Mouse (Mus musculus): ENCODE measurements around the gene Cdc40.

The Cdc40 gene

GRCm38 (mm10) chr10:40882831-40883643 is at the start of gene Cdc40, which contains the start of gene Wasf1:
TSS of gene Cdc40 (minus strand) at chr10:40883311.
TSS of gene Wasf1 (plus strand) at chr10:40883475.
- peak; percentile 99 for DNase-seq

GRCm38 (mm10) chr10:40919464-40919863 is 36.4 kb upstream of the Cdc40 start:
- no peak for DNase-seq

GRCm38 (mm10) chr10:40918669-40919440 is 35.7 kb upstream of the Cdc40 start:
- no peak for DNase-seq

GRCm38 (mm10) chr10:40915240-40915639 is 32.1 kb upstream of the Cdc40 start:
- DNase-seq: peak; percentile 46

GRCm38 (mm10) chr10:40910811-40911210 is 27.7 kb upstream of the Cdc40 start:
- DNase-seq: no peak

GRCm38 (mm10) chr10:40908580-40908979 is 25.5 kb upstream of the Cdc40 start:
- DNase-seq: no peak

- no peak for DNase-seq
Observed at GRCm38 (mm10) chr10:40906802-40907201, 23.7 kb upstream of the Cdc40 start.

- no peak for DNase-seq
Observed at GRCm38 (mm10) chr10:40906131-40906530, 23.0 kb upstream of the Cdc40 start.

GRCm38 (mm10) chr10:40901786-40902185 is 18.7 kb upstream of the Cdc40 start:
- no peak for DNase-seq

- DNase-seq: no peak
Observed at GRCm38 (mm10) chr10:40896656-40897055, 13.5 kb upstream of the Cdc40 start.

GRCm38 (mm10) chr10:40895765-40896164 is 12.7 kb upstream of the Cdc40 start:
- DNase-seq: no peak

GRCm38 (mm10) chr10:40889146-40889545 is 6.0 kb upstream of the Cdc40 start:
- DNase-seq: no peak

GRCm38 (mm10) chr10:40887316-40887715 is 4.2 kb upstream of the Cdc40 start:
- DNase-seq: no peak

- no peak for DNase-seq
Observed at GRCm38 (mm10) chr10:40885432-40885831, 2.3 kb upstream of the Cdc40 start.

GRCm38 (mm10) chr10:40884279-40884806 is 1.2 kb upstream of the Cdc40 start:
- peak; percentile 76 for DNase-seq

GRCm38 (mm10) chr10:40883644-40884278 is 650 bp upstream of the Cdc40 start:
- no peak for DNase-seq

GRCm38 (mm10) chr10:40882333-40882732 is 778 bp downstream of the Cdc40 start:
- DNase-seq: no peak

GRCm38 (mm10) chr10:40881236-40881635 is 1.9 kb downstream of the Cdc40 start:
- DNase-seq: no peak

- no peak for DNase-seq
Observed at GRCm38 (mm10) chr10:40879969-40880368, 3.1 kb downstream of the Cdc40 start.

GRCm38 (mm10) chr10:40878246-40878645 is 4.9 kb downstream of the Cdc40 start:
- no peak for DNase-seq

- DNase-seq: peak; percentile 79
Observed at GRCm38 (mm10) chr10:40872052-40872451, 11.1 kb downstream of the Cdc40 start.

- DNase-seq: no peak
Observed at GRCm38 (mm10) chr10:40871301-40871700, 11.8 kb downstream of the Cdc40 start.

GRCm38 (mm10) chr10:40868081-40868480 is 15.0 kb downstream of the Cdc40 start:
- peak; percentile 72 for DNase-seq

Measured in cerebellum, adult 9-11 months (tissue).